Mouse (Mus musculus): Measurements from ENCODE around the gene Slc34a3. TPM values are rescaled to one million over a fixed set of nuclear protein-coding genes. Genes with fewer than 3 reads are reported as not detected.

The Slc34a3 gene
- polyA plus RNA-seq, 1 experiment from 2014 or later: not detected

DNA sequence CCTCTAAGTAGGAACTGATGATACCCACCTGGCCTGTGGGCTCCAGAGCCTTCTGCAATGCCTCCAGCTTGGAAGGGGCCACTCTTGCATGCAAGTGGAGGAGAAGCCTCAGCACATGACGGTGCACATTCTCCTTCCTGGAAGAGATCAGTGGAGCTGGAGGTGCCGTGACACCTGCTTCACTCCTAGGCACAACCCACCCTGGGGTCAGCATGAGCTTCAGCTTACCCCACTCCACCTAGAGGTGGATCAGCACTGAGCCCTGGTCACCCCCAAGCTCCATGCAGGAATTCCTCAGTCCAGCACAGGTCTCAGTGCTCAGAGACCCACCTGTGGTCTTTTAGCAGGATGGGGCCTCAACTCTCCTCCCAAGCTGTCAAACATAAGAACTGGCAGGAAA lies 33.5 kb downstream of the Slc34a3 start:
- Histone ChIP-seq H3K4me3 (replicated peaks) (no peak overlapping the region), H3K9ac (replicated peaks) (no peak overlapping the region), H3K27ac (replicated peaks) (no peak overlapping the region), H3K36me3 (peaks cover 67% of the 10 kb centered on the region), H3K27me3 (replicated peaks) (peaks cover 23% of the 10 kb centered on the region), H3K9me3 (replicated peaks) (no peaks in the 10 kb centered on the region), H3K4me2 (no peak overlapping the region), H3K4me1 (peaks cover 4% of the 10 kb centered on the region; the same call in 1 of the 2 replicates)
- WGBS: 94% methylated on average over 2 of the region's 2 CpGs
- no peak for ATAC-seq (ENCODE audit: low FRiP score)

DNA sequence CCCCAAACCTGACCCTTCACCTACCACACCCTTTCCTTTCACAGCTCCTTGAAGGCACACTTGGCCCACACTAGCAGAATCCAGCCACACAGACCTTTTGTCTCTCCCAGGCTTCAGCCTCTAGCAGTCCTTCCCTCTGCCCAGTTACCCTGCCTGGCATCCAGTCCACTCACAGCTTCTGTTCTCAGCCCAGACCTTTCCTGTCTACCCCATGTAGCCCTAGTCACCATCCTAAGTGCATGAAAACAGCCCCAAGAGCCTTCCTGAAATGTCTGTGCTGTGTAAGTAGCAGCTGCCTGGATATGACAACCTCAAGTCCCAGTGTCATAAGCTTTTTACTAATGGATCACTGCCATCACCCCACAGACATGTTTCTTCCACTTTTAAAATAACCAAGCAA lies 36.2 kb downstream of the Slc34a3 start:
- Histone ChIP-seq H3K9ac (replicated peaks) (no peak overlapping the region), H3K4me1 (peaks cover 11% of the 10 kb centered on the region), H3K4me2 (no peak overlapping the region), H3K36me3 (peaks cover 40% of the 10 kb centered on the region), H3K4me3 (replicated peaks) (no peak overlapping the region), H3K27me3 (replicated peaks) (peaks cover 38% of the 10 kb centered on the region), H3K27ac (replicated peaks) (no peak overlapping the region), H3K9me3 (replicated peaks) (no peaks in the 10 kb centered on the region)
- no peak for ATAC-seq (ENCODE audit: low FRiP score)

GRCm38 (mm10) chr2:25197191-25197590 lies 37.0 kb downstream of the Slc34a3 start:
- Histone ChIP-seq H3K27ac (replicated peaks) (no peak overlapping the region), H3K4me1 (peaks cover 13% of the 10 kb centered on the region), H3K4me3 (replicated peaks) (no peak overlapping the region), H3K9ac (replicated peaks) (no peak overlapping the region), H3K27me3 (replicated peaks) (peaks cover 38% of the 10 kb centered on the region), H3K36me3 (peaks cover 32% of the 10 kb centered on the region), H3K4me2 (no peak overlapping the region), H3K9me3 (replicated peaks) (no peaks in the 10 kb centered on the region)
- ATAC-seq (ENCODE audit: low FRiP score): no peak
- 25% methylated on average over 2 of the region's 2 CpGs for WGBS

GRCm38 (mm10) chr2:25196172-25196954 lies 37.8 kb downstream of the Slc34a3 start, which contains the start of gene Tor4a:
Gene Tor4a (minus strand): TSS chr2:25196886.
- ATAC-seq (ENCODE audit: low FRiP score): no peak
- H3K4me1 ChIP-seq: peaks cover 13% of the 10 kb centered on the region
- H3K4me3 ChIP-seq (replicated peaks): 0 out of 2 replicates have a peak within 1 kb of the TSS, but pooled peaks have one; percentile 7
- 10% methylated on average over 8 of the region's 8 CpGs for whole genome bisulfite sequencing
- no peaks in the 10 kb centered on the region for H3K9me3 ChIP-seq (replicated peaks)
- H3K9ac ChIP-seq (replicated peaks): no peak within 1 kb of the TSS
- H3K27ac ChIP-seq (replicated peaks): no peak within 1 kb of the TSS
- peak within 1 kb of the TSS; percentile 35 for H3K4me2 ChIP-seq
- H3K27me3 ChIP-seq (replicated peaks): peaks cover 38% of the 10 kb centered on the region
- H3K36me3 ChIP-seq: peaks cover 24% of the 10 kb centered on the region

- WGBS: 24% methylated on average over 55 of the region's 55 CpGs
- Histone ChIP-seq H3K4me1 (peaks cover 13% of the 10 kb centered on the region), H3K27me3 (replicated peaks) (peaks cover 38% of the 10 kb centered on the region), H3K9me3 (replicated peaks) (no peaks in the 10 kb centered on the region), H3K9ac (replicated peaks) (no peak overlapping the region), H3K4me2 (peak overlapping the region; percentile 35), H3K4me3 (replicated peaks) (0 out of 2 replicates have a peak overlapping the region, but pooled peaks have one; percentile 7), H3K36me3 (peaks cover 15% of the 10 kb centered on the region), H3K27ac (replicated peaks) (no peak overlapping the region)
- no peak for ATAC-seq (ENCODE audit: low FRiP score)
Observed at GRCm38 (mm10) chr2:25195211-25196156, 38.7 kb downstream of the Slc34a3 start.

GRCm38 (mm10) chr2:25194486-25195171 lies 39.5 kb downstream of the Slc34a3 start:
- H3K36me3 ChIP-seq: peaks cover 7% of the 10 kb centered on the region
- H3K9me3 ChIP-seq (replicated peaks): no peaks in the 10 kb centered on the region
- H3K4me1 ChIP-seq: peaks cover 13% of the 10 kb centered on the region
- no peak overlapping the region for H3K9ac ChIP-seq (replicated peaks)
- no peak overlapping the region for H3K27ac ChIP-seq (replicated peaks)
- WGBS: 90% methylated on average over 17 of the region's 17 CpGs
- peak overlapping the region; percentile 35; the same call in 1 of the 2 replicates for H3K4me2 ChIP-seq
- peaks cover 38% of the 10 kb centered on the region for H3K27me3 ChIP-seq (replicated peaks)
- no peak overlapping the region for H3K4me3 ChIP-seq (replicated peaks)
- ATAC-seq (ENCODE audit: low FRiP score): no peak

- H3K27ac ChIP-seq (replicated peaks): no peak overlapping the region
- 82% methylated on average over 5 of the region's 5 CpGs for WGBS
- H3K9ac ChIP-seq (replicated peaks): no peak overlapping the region
- H3K4me1 ChIP-seq: peaks cover 13% of the 10 kb centered on the region
- H3K27me3 ChIP-seq (replicated peaks): peaks cover 38% of the 10 kb centered on the region
- H3K9me3 ChIP-seq (replicated peaks): no peaks in the 10 kb centered on the region
- H3K4me2 ChIP-seq: 0 out of 2 replicates have a peak overlapping the region, but pooled peaks have one; percentile 22
- H3K36me3 ChIP-seq: peaks cover 2% of the 10 kb centered on the region; the same call in 1 of the 2 replicates
- ATAC-seq (ENCODE audit: low FRiP score): no peak
- no peak overlapping the region for H3K4me3 ChIP-seq (replicated peaks)
Observed at GRCm38 (mm10) chr2:25194006-25194405, 40.2 kb downstream of the Slc34a3 start.

- Histone ChIP-seq H3K9ac (replicated peaks) (no peak overlapping the region), H3K36me3 (no peaks in the 10 kb centered on the region), H3K9me3 (replicated peaks) (no peaks in the 10 kb centered on the region), H3K4me3 (replicated peaks) (no peak overlapping the region), H3K4me2 (peak overlapping the region; percentile 22; the same call in 1 of the 2 replicates), H3K27me3 (replicated peaks) (peaks cover 38% of the 10 kb centered on the region), H3K27ac (replicated peaks) (no peak overlapping the region), H3K4me1 (peaks cover 13% of the 10 kb centered on the region)
- 2% methylated on average over 6 of the region's 6 CpGs for WGBS
- peak; percentile 74 for ATAC-seq (ENCODE audit: low FRiP score)
Observed at GRCm38 (mm10) chr2:25193330-25193770, 40.8 kb downstream of the Slc34a3 start.

- no peak overlapping the region for H3K4me3 ChIP-seq (replicated peaks)
- H3K27ac ChIP-seq (replicated peaks): no peak overlapping the region
- WGBS: 81% methylated on average over 6 of the region's 6 CpGs
- no peak overlapping the region for H3K4me2 ChIP-seq
- ATAC-seq (ENCODE audit: low FRiP score): no peak
- H3K9me3 ChIP-seq (replicated peaks): no peaks in the 10 kb centered on the region
- no peaks in the 10 kb centered on the region for H3K36me3 ChIP-seq
- no peaks in the 10 kb centered on the region for H3K27me3 ChIP-seq (replicated peaks)
- H3K9ac ChIP-seq (replicated peaks): no peak overlapping the region
- H3K4me1 ChIP-seq: peaks cover 34% of the 10 kb centered on the region
Observed at GRCm38 (mm10) chr2:25187841-25188240, 46.3 kb downstream of the Slc34a3 start.

- peak overlapping the region; percentile 60; the same call in 1 of the 2 replicates for H3K9ac ChIP-seq (replicated peaks)
- no peaks in the 10 kb centered on the region for H3K9me3 ChIP-seq (replicated peaks)
- H3K4me3 ChIP-seq (replicated peaks): peak overlapping the region; percentile 45
- H3K36me3 ChIP-seq: no peaks in the 10 kb centered on the region
- ATAC-seq (ENCODE audit: low FRiP score): no peak
- H3K27ac ChIP-seq (replicated peaks): 0 out of 2 replicates have a peak overlapping the region, but pooled peaks have one; percentile 84
- H3K4me2 ChIP-seq: peak overlapping the region; percentile 82
- no peaks in the 10 kb centered on the region for H3K27me3 ChIP-seq (replicated peaks)
- H3K4me1 ChIP-seq: peaks cover 45% of the 10 kb centered on the region
- 34% methylated on average over 5 of the region's 5 CpGs for WGBS
Observed at GRCm38 (mm10) chr2:25186575-25186930, 47.6 kb downstream of the Slc34a3 start.
